Mouse (Mus musculus): Measurements from ENCODE around the gene Pde6d. TPM values are rescaled to one million over a fixed set of nuclear protein-coding genes. Genes with fewer than 3 reads are reported as not detected.

The Pde6d gene
- polyA plus RNA-seq, 1 experiment from 2014 or later = 92.4 TPM

DNA sequence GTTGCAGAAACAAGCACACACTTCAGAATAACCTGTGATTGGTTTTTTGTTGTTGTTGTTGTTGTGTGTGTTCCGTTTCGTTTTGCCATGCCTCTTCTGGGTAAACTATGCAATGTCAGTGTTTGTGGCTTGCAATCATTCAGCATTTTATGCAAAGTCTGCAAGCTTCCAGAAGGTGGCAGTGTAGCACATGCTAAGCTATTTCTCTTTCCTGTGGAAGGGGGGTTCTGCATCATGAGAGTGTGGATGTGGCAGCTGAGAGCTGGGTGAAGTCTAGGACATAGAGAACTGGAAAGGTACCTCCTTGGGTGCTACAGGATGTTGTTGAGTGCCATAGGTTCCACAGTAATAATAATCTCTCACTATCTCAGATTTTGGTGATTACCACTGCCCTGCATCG is 16.1 kb upstream of the Pde6d start:
- no peaks in the 10 kb centered on the region for H3K4me1 ChIP-seq
- 68% methylated on average over 3 of the region's 3 CpGs for WGBS
- H3K4me2 ChIP-seq (replicated peaks) = no peak overlapping the region
- H3K27me3 ChIP-seq = no peaks in the 10 kb centered on the region
- no peak overlapping the region for H3K4me3 ChIP-seq
- H3K9ac ChIP-seq = no peak overlapping the region
- ATAC-seq (ENCODE audit: insufficient number of reproducible peaks, insufficient read depth, low FRiP score, low TSS enrichment) = no peak
- peaks cover 75% of the 10 kb centered on the region for H3K36me3 ChIP-seq
- no peak overlapping the region for H3K27ac ChIP-seq
- H3K9me3 ChIP-seq = no peaks in the 10 kb centered on the region

GRCm38 (mm10) chr1:86596512-86596911 is 14.1 kb upstream of the Pde6d start:
- Histone ChIP-seq H3K27ac (no peak overlapping the region), H3K27me3 (no peaks in the 10 kb centered on the region), H3K36me3 (peaks cover 69% of the 10 kb centered on the region), H3K9ac (no peak overlapping the region), H3K9me3 (no peaks in the 10 kb centered on the region), H3K4me1 (no peaks in the 10 kb centered on the region), H3K4me2 (replicated peaks) (no peak overlapping the region), H3K4me3 (no peak overlapping the region)
- ATAC-seq (ENCODE audit: insufficient number of reproducible peaks, insufficient read depth, low FRiP score, low TSS enrichment) = no peak
- 91% methylated on average over 6 of the region's 6 CpGs for WGBS

DNA sequence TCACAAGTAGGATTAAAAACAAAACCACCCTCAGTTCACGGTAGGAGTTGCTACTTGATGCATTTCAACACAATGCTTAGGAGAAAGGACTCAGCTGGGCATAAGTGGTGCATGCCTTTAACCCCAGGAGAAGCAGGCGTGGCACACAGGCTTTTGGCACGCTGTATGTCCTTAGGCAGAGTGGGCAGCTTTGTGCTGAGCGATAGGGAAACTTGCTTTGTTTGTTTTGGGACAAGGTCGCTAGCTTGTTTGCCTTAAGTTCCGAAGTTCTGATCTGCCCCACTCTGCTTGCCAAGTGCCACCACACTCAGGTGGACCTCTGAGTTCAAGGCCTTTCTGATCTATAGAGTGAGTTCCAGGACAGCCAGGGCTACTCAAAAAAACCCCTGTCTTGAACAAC is 12.9 kb upstream of the Pde6d start:
- Histone ChIP-seq H3K27me3 (no peaks in the 10 kb centered on the region), H3K9ac (no peak overlapping the region), H3K4me1 (no peaks in the 10 kb centered on the region), H3K27ac (no peak overlapping the region), H3K36me3 (peaks cover 69% of the 10 kb centered on the region), H3K9me3 (no peaks in the 10 kb centered on the region), H3K4me2 (replicated peaks) (no peak overlapping the region), H3K4me3 (no peak overlapping the region)
- no peak for ATAC-seq (ENCODE audit: insufficient number of reproducible peaks, insufficient read depth, low FRiP score, low TSS enrichment)
- 86% methylated on average over 6 of the region's 6 CpGs for WGBS

DNA sequence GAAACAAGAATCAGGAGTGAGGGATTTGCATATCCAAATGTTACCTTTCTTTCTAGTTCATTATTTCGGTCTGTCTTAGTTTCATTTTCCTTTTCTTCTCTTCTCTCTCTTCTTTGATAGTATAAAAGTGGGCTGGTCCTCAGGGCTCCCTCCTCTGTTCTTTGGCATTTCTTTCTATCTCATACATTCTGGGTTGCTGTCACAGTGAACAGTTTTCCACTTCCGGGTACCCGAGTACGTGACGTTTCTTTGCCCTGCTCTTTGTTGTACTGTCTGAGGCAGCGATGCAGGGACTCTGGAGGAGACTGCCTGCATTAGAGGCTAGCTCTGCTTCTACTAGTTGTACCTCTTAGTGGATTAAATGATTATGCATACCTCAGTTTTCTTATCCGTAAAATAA is 12.1 kb upstream of the Pde6d start:
- Histone ChIP-seq H3K36me3 (peaks cover 70% of the 10 kb centered on the region), H3K4me2 (replicated peaks) (no peak overlapping the region), H3K4me3 (no peak overlapping the region), H3K27ac (no peak overlapping the region), H3K4me1 (no peaks in the 10 kb centered on the region), H3K9me3 (no peaks in the 10 kb centered on the region), H3K9ac (no peak overlapping the region), H3K27me3 (no peaks in the 10 kb centered on the region)
- WGBS = 90% methylated on average over 7 of the region's 7 CpGs
- ATAC-seq (ENCODE audit: insufficient number of reproducible peaks, insufficient read depth, low FRiP score, low TSS enrichment) = no peak

DNA sequence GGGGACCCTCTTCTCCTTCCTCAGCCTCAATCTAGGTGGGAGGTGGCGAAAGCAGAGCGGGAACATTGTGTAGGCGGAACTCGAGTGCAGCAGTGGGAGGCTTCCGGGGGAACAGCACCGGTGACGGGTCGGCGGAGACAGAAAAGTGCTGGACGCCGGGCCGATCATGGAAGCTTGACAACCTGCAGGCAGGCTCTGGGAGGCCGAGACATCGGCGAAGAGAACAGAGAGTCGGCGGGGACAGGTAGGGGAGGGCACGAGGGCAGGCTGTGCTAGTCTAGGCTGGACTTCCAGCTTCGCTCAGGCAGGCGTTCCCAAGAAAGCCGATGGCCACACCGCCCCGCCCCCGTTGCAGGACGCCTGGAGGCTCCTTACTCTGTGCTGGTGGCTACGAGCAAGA is 4.6 kb upstream of the Pde6d start:
- under 1% methylated on average over 26 of the region's 26 CpGs for WGBS
- 0 out of 2 replicates have a peak, but pooled peaks have one; percentile 16 for ATAC-seq (ENCODE audit: insufficient number of reproducible peaks, insufficient read depth, low FRiP score, low TSS enrichment)
- H3K36me3 ChIP-seq = peaks cover 22% of the 10 kb centered on the region; the same call in 1 of the 2 replicates
- no peak overlapping the region for H3K27ac ChIP-seq
- peaks cover 13% of the 10 kb centered on the region; the same call in 1 of the 2 replicates for H3K4me1 ChIP-seq
- H3K9ac ChIP-seq = peak overlapping the region; percentile 90
- no peaks in the 10 kb centered on the region for H3K27me3 ChIP-seq
- peak overlapping the region; percentile 94 for H3K4me3 ChIP-seq
- H3K9me3 ChIP-seq = no peaks in the 10 kb centered on the region
- H3K4me2 ChIP-seq (replicated peaks) = peak overlapping the region; percentile 83

DNA sequence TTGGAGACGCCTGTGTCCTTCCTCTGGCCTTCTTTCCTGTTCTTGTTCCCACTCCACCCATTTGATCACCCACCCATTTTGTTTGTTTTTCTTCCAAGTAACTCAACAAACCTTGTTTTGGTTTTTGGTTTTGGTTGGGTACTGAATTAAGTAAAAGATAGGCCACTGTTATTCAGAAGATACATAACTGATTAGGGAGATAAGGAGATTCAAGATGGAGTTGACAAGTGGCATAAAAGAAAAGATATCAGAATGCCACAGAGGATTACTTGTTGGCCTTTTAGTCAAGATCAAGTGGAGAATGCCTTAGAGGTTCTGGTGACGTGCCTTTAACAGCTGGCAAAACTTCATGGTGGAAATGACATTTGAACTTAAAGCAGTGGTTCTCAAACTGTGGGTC is 1.3 kb upstream of the Pde6d start:
- peaks cover 19% of the 10 kb centered on the region for H3K4me1 ChIP-seq
- no peaks in the 10 kb centered on the region for H3K9me3 ChIP-seq
- no peak overlapping the region for H3K4me3 ChIP-seq
- WGBS = 60% methylated on average over 2 of the region's 2 CpGs
- peak overlapping the region; percentile 78; the same call in 1 of the 2 replicates for H3K4me2 ChIP-seq (replicated peaks)
- H3K27me3 ChIP-seq = no peaks in the 10 kb centered on the region
- no peak overlapping the region for H3K9ac ChIP-seq
- no peak for ATAC-seq (ENCODE audit: insufficient number of reproducible peaks, insufficient read depth, low FRiP score, low TSS enrichment)
- H3K36me3 ChIP-seq = no peaks in the 10 kb centered on the region
- no peak overlapping the region for H3K27ac ChIP-seq

DNA sequence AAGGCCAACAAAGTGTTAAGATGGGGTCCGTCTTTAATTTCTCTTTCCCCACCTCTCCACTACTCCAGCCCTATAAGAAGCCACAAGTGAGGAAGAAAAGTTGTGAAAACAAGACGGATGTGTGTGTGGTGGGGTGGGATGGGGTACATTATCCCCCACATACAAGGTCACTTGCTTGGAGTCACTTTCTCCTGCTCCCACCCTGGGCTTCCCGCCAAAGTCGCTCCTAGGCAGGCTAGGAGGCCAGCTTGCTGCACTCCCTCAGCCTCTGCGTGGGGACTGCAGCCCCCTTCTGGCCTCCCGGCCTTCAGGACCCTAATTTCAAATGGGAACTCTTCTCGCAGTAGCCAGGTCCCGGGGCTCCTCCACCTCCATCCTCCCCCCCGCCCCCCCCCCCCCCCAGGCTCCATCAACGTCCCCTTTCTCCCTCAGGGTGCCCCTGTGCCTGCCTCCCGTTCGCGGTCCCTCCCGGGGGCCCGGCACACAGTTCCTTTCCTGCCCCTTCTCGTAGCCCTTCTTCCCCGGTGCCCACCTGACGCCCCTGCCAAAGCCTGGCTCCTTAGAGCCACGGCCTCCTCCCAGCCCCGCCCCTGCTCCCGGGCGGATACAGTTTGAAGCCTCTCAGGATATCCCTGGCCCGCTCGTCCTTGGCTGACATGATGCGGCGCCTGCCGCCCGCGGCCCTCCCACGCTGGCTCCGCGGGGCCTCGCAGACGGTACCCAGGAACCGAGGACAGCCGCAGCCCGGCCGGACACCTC is 558 bp downstream of the Pde6d start:
- 3% methylated on average over 36 of the region's 38 CpGs for WGBS
- Histone ChIP-seq H3K9ac (peak overlapping the region; percentile 83), H3K4me3 (peak overlapping the region; percentile 84), H3K27me3 (no peaks in the 10 kb centered on the region), H3K4me2 (replicated peaks) (peak overlapping the region; percentile 78), H3K27ac (peak overlapping the region; percentile 84), H3K9me3 (no peaks in the 10 kb centered on the region), H3K36me3 (no peaks in the 10 kb centered on the region), H3K4me1 (peaks cover 11% of the 10 kb centered on the region)
- peak; percentile 85 for ATAC-seq (ENCODE audit: insufficient number of reproducible peaks, insufficient read depth, low FRiP score, low TSS enrichment)

DNA sequence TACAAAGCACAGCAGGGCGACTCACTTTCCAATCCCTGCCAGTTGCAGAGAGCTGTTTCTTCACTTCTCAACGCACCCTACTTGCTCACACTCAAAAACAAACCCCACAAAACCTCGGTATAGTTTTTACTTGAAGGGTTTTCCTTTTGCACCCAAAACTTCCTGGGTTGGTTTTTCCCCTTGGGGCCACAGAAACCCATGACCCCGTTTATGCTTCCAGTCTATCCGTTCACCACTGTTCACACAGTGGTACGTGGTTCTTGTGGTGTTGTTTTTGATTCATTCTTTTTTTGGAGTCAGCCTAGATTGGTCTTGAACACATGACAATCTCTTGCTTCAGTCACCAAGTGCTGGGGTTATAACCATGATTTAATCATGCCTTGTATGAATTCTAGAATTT is 2.0 kb downstream of the Pde6d start:
- Histone ChIP-seq H3K9ac (no peak overlapping the region), H3K4me3 (no peak overlapping the region), H3K4me1 (peaks cover 11% of the 10 kb centered on the region), H3K9me3 (no peaks in the 10 kb centered on the region), H3K27ac (no peak overlapping the region), H3K36me3 (no peaks in the 10 kb centered on the region), H3K4me2 (replicated peaks) (no peak overlapping the region), H3K27me3 (no peaks in the 10 kb centered on the region)
- no peak for ATAC-seq (ENCODE audit: insufficient number of reproducible peaks, insufficient read depth, low FRiP score, low TSS enrichment)
- 78% methylated on average over 6 of the region's 6 CpGs for WGBS

DNA sequence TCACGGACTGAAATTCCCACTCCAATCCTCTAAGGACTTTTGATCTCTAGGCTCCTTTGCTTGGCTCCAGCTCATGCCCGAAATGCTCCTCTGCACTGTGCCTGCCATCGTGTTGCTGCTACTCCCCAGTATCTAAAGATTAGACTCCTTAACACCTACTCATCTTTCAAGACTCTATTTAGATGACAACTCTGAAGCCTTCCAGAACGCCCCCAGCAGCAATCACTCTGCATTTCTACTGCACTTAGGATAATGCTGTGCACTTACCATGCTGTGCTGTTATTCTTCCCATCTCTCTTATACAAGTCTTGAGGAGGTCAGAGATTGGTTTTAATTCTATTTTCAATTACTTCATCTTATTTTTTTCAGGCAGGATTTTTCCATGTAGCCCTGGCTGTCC is 10.5 kb downstream of the Pde6d start:
- H3K27ac ChIP-seq = no peak overlapping the region
- H3K36me3 ChIP-seq = peaks cover 2% of the 10 kb centered on the region; the same call in 1 of the 2 replicates
- no peak for ATAC-seq (ENCODE audit: insufficient number of reproducible peaks, insufficient read depth, low FRiP score, low TSS enrichment)
- no peaks in the 10 kb centered on the region for H3K27me3 ChIP-seq
- 81% methylated on average over 4 of the region's 4 CpGs for WGBS
- no peak overlapping the region for H3K4me3 ChIP-seq
- H3K9me3 ChIP-seq = no peaks in the 10 kb centered on the region
- no peaks in the 10 kb centered on the region for H3K4me1 ChIP-seq
- H3K4me2 ChIP-seq (replicated peaks) = no peak overlapping the region
- no peak overlapping the region for H3K9ac ChIP-seq

DNA sequence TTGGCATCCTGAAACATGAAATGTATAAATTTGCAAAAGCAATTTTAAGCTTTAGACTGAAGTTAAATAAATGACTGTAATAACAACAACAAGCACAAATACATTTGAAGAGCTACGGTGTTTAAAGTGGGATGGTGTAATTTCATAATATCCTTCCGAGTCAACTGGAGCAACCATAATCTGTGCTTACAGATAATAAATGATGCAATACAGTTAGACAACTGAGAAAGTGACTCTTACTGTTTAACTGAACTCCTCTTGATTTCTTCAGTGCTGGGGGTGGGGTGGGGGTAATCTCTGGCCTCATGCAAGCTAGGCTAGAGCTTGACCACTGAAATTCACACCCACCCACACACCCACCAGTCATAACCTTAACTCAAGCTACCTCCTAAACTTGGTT is 11.0 kb downstream of the Pde6d start:
- no peaks in the 10 kb centered on the region for H3K27me3 ChIP-seq
- H3K4me2 ChIP-seq (replicated peaks) = no peak overlapping the region
- H3K36me3 ChIP-seq = peaks cover 2% of the 10 kb centered on the region; the same call in 1 of the 2 replicates
- H3K9ac ChIP-seq = no peak overlapping the region
- no peak overlapping the region for H3K4me3 ChIP-seq
- WGBS = 99% methylated on average over 2 of the region's 2 CpGs
- no peaks in the 10 kb centered on the region for H3K4me1 ChIP-seq
- H3K9me3 ChIP-seq = no peaks in the 10 kb centered on the region
- no peak overlapping the region for H3K27ac ChIP-seq
- ATAC-seq (ENCODE audit: insufficient number of reproducible peaks, insufficient read depth, low FRiP score, low TSS enrichment) = no peak

DNA sequence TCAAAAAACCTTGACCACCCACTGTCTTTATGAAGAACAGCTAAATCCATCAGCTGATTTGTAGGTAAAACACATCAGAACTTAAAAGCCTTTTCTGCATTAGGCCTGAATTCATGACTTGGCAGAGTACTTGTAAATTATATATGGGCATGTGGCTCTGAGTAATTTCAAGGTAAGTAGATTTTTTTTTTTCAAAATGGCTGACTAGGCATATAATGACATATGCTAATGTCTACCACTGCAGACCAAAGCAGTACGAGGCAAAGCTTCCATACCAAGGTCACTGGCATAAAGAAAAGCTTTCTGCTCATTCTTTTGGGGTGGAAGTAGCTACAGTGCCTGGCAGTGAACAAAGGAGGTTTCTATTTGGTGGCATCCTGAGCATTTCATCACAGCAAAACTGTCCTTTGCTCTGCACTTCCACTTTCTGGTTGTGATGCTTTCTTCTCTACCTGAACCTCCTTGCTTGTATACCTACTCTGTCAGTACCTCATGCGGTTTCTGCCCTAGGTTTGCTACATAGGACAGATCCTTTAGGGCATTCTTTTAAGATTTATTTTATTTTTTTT is 13.1 kb downstream of the Pde6d start:
- Histone ChIP-seq H3K27me3 (no peaks in the 10 kb centered on the region), H3K36me3 (peaks cover 2% of the 10 kb centered on the region; the same call in 1 of the 2 replicates), H3K4me3 (no peak overlapping the region), H3K4me1 (no peaks in the 10 kb centered on the region), H3K27ac (no peak overlapping the region), H3K9me3 (no peaks in the 10 kb centered on the region), H3K4me2 (replicated peaks) (no peak overlapping the region), H3K9ac (no peak overlapping the region)
- ATAC-seq (ENCODE audit: insufficient number of reproducible peaks, insufficient read depth, low FRiP score, low TSS enrichment) = no peak
- WGBS = 91% methylated on average over 2 of the region's 2 CpGs

GRCm38 (mm10) chr1:86568409-86568808 is 14.0 kb downstream of the Pde6d start:
- Histone ChIP-seq H3K4me1 (no peaks in the 10 kb centered on the region), H3K27me3 (no peaks in the 10 kb centered on the region), H3K9me3 (no peaks in the 10 kb centered on the region), H3K4me2 (replicated peaks) (no peak overlapping the region), H3K27ac (no peak overlapping the region), H3K4me3 (no peak overlapping the region), H3K36me3 (peaks cover 11% of the 10 kb centered on the region), H3K9ac (no peak overlapping the region)
- WGBS = 80% methylated on average over 2 of the region's 2 CpGs
- ATAC-seq (ENCODE audit: insufficient number of reproducible peaks, insufficient read depth, low FRiP score, low TSS enrichment) = no peak
